Mouse (Mus musculus) neutrophil, adult 5-6 weeks (primary cell): ENCODE measurements around the gene Fam207a. TPM values are rescaled to one million over a fixed set of nuclear protein-coding genes. Genes with fewer than 3 reads are reported as not detected.

ENCODE experiments used
- ATAC-seq: fragments of 151-379, 151-347 bp; 2 replicates; pipeline ENCODE4 v1.8.0; 2017; ENCODE audit warnings: mild to moderate bottlenecking, moderate TSS enrichment; ENCODE audit not compliant: insufficient number of reproducible peaks, poor library complexity, low FRiP score, severe bottlenecking; ENCODE audit errors: extremely low read depth
- total RNA-seq: library from RNA; stranded (forward); fragments of 200-1000 nt; gene quantifications from 2 replicates; pipeline ENCODE4 v1.2.3, GENCODE M21; 2017

Fam207a gene
- total RNA-seq, 1 experiment from 2014 or later = 23.3 TPM

DNA sequence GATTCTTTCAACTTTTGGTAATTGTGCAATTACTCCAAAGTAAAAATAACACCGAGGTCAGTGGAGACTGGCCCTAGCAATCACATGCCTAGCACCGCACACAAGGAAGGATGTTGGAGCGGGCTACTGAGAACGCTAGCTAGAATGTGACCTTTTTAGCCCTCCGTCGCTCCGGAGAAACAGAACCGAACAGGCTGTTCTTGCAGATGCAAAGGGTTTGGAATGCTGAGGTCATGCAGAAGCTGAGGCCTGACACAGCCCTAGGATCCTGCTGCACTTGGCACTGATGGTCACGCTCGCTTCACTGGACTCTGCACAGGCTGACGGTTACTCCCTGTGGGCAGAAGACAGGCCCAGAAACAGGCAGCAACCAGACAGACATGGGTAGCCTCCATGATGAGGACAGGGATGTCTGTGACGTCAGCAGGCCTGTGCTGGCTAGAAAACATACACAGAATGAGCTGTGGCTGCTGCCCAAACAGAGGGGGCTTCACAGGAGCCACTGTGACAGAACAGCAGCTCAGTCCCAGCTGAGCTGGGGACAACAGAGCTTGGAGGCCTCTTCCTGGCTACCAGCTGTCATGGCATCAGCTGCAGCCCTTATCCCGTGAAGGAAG, 8.5 kb downstream of the Fam207a start:
- ATAC-seq = no peak

DNA sequence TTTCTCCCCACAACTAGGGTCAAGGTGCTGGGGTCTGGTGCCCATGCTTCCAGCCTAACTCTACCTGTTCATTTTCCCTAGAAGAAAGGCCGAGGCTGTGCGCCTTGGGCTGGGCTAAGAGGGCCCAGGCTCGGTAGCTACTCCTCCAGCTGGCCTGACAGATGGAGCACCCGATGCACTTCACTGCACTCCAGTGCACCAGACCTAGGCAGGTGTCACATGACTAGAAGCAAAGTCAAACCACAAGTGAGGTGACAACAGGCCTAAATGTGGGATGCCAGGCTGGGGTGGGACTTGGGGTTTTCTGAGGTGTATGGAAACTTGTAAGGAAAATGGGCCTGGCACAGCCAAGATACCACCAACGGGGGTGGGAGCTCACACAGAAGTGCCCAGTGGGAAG, 9.1 kb downstream of the Fam207a start:
- no peak; the same call in 1 of the 2 replicates for ATAC-seq

DNA sequence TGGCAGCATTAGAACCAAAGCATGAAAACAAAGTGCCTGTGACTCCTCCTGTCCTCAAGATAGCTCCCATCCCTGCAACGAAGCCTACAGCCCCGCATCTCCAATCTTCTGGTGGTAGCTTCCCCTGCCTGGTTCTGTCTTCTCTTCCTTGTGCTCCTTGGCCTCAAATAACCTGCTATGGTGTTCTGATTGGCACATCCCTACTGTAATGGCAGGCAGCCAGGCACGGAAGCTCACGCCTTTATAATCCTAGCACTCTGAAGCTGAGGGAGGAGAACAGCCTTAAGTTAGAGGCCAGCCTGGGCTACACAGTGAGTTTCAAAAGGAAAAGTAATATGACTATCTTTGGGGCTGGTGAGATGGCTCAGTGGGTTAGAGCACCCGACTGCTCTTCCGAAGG, 11.4 kb downstream of the Fam207a start:
- ATAC-seq = no peak

DNA sequence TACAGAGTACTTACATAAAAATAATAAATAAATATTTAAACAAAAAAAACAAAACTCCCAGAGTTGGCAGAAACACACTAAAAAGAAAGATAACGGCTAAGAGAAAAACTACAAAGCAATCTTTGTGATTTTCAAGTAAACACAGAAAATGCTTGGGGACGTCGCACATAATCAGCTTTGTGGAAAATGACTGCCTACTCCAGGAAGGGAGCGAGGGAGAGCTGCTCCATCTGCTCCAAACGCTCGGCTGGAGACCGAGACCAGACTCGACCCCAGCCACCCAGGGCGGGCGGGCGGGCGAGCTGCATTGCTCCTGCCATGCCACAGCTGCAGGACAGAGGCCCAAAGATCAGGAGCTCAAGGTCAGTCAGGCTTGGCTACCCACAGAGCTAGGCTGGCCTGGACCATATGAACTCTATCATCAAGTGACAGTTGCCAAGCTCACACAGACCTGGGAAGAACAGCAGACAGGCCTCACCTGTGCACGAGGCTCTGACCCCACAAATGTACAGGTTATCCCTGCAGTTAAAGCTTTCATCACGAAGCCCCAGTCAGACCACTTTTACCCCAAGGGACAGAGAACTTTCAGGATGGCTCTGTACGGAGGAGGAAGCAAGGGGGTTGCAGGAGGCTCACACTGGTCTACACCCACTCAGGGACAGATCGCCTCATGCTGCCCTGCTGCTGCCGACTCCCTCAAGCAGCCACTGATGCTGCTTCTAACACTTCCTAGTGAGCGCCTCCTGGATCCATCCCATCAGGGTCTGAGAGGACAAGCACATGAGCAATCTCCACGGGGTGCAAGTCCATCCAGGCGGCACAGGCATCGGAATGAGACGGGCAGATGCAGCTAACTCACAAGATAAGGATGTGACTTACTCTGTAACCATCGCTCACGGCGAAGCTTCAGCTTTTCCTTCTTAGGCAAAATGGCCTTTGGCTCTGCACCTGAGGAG, 12.3 kb downstream of the Fam207a start:
- ATAC-seq = no peak

DNA sequence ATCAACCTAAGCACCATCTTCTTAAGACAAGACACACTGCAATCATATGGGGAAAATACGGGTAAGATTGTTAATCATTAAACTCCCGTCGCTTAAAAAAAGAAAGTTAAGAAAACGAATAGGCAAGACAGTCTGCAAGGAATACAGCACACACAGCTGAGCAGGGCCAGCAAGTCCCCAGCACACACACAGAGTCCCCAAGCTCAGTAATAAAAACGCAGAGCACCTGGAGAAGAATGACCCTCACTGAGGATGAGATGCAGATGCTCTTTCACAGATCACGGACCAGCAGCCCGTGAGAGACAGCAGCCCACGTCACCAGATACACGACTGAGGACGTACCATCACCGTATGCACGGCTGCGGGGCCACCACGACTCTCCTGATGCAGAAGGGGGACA, 14.9 kb downstream of the Fam207a start:
- ATAC-seq = no peak

DNA sequence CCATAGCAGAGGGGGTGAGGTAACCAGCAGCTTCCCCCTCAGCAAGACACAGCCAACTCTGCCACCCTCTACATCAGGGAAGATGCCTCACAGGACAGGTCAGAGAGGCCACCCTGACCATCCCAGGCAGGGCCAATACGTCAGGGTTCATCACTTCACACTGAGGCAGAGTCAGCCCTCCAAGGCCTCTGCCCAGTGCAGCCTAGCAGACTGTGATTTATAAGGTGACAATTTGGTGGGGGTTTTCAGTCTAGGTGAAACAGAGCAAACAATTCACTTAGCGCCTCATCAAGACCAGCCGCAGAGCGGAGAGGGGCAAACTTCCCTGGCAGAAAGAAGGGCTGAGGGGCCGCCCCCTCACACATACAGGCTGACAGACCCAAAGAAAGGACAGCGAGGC, 17.3 kb downstream of the Fam207a start:
- ATAC-seq = no peak

DNA sequence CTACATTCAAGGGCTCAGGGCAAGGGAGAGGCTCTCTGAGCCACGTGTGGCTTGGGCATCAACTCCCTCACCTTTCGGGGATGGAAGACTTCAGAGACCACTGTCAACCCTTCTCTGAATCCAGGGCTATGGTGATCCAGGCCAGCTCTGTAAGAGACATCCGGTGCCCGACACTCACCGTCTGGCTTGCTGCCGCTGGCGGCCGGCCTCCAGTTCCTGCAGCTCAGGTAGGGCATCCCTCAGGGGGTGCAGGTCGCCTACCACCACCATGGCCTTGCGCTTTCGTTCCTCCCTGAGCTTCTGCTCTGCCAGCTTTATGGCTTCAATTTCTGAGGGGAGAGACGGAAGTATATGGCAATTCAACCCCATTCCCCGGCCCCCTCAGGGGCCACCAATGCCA, 18.4 kb downstream of the Fam207a start:
- ATAC-seq = no peak

DNA sequence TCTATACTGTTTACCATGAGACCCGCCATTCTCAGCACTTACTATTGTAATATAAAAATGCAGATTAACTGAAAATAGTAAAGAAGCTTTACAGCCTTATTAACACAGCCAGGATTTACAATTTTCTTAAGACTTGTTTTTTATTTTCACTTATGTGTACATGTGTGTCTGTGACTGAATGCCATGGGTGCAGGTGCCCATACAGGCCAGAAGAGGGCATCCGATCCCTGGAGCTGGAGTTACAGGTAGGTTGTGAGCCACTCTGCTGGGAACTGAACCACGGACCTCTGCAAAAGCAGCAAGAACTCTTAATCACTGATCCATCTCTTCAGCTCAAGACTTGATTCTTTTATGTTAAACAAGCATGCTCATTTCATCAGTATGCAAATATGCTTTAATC, 22.7 kb downstream of the Fam207a start:
- no peak for ATAC-seq

DNA sequence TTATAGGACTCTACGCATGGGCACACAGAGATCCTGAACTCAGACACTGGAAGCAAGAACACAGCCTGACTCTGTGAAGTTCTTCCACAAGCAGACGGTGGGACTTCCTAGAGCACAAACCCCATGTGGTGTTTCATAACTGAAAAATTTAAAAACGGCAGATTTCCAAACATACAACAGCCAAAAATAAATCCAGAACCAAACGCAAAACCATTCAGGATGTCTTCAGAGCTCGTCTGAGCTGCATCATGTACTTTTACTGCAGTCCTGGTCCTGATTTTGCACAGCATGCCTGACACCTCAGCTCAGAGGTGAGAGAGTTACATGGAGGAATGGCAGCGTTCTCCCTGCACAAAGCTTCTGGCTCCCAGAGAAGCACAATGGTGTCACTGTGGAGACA, 24.0 kb downstream of the Fam207a start:
- ATAC-seq = no peak

DNA sequence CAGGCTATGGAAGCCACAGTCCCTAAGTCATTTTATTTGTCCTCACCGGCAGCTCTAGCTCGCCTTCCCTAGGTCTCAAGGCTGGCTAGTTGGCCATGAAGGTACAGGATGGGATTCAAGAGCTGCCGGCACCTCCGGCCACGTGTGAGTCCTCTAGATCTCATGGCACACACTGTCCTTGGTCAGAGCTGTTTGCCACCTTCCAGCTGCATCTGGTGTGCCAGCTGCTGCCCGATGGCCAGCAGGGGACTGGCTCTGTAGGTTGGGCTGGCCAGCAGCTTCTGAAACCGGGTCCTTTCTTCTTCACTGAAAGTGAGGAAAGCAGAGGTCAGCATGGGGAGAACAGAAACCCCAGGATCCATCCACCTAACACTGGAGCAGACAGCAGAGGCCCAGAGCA, 27.4 kb downstream of the Fam207a start:
- ATAC-seq = no peak

DNA sequence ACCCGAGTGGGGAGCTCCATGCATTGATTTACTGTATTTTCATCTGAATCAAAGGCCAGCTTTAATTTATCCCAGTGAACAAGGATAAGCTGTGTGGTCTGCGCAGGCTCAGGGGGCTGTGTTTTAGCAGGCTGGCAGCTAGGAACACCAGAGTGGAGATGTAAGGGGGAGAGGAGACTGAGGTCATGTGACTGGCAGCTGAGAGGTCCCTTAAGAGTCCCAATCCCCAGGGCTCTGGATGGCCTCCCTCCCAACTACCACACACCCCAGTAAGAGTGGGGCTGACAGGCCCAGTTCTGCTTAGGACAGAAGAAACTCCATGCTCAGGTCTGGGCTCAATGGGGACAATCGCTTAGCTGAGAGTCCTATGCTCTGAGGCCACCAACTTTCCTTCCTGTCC, 29.8 kb downstream of the Fam207a start:
- no peak for ATAC-seq

DNA sequence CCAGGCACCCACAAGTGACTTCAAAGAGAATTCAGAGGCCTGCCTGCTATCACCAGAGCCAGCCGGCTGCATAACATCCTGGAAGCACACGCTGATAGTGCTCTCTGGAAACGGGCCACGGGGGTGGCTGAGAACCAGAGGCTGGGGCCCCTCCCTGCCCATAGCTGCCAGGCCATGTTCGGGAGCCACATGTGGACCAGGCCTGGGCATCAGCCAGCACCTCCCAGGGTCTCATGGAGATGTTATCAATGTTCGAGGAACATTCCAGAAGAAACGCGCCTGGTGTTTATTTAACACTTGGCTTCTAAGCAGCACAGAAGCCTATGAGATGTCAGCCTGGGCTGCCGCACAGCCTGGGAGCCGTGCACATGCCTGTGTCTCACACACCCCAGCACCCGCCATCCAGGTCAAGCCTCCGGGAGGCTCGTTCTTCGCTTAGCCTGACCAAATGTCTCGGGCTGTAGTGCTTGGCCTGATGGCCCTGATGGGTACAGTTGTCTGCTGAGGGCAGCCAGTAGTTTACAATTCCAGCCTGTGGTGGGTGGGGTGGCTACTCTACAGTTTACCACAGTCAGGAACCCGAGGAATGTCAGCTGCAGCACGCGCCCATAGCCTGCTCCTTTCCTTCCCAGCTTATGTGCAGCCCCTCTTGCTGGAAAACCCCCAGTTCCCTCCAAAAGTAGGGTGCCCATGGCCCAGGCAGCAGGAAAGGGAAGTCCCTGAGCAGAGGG, 31.2 kb downstream of the Fam207a start:
- no peak for ATAC-seq

DNA sequence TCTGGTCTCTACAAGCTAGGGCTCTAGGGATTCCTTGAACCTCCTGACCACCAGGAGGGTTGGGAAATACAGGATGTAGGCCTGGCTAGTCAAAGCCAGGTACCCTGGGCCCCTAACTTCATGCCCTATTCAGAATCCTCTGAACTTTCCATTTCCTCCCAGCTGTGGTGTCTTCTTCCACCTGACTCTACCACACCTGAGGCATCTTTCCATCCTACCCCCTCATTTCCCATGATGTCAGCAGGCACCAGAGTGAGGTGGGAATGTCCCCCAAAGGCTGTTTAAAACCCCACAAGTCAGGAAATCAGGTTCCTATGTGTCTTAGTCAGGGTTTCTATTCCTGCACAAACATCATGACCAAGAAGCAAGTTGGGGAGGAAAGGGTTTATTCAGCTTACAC, 33.8 kb downstream of the Fam207a start:
- ATAC-seq = no peak

DNA sequence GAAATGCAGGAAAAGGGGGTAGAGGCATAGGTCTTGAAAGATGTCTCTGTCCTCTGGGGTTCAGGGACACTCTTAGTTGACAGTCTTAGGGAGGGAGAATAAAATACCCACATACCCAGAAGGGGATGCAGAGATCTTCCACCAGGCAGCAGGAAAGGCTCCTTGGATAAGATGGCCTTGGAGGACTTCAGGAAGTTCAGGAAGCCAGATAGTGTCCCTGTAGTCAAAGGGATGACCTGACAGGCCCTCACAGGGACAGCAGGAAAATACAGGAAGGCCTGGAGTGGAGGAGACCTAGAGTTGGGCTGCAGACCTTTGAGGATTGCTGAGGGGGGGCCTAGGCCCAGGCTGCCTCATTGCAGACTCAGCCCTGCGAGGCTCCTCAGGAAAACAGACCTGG, 35.6 kb downstream of the Fam207a start:
- no peak for ATAC-seq

DNA sequence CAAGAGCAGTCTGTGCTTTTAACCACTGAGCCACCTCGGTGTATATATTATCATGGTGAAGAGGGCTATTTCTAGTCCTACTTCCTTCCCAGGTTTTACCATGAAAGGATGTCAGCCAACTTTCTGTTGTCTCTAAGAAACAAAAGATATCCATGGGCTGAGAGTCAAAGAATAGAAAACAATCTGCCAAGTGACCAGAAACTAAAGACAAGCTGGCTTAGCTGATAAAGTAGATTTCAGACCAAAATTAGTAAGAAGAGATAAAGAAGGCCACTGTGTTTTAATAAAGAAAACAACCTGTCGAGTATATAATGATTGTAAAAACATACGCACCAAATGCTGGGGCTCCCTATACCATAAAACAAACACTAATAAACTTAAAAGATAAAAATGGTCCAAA, 38.7 kb downstream of the Fam207a start:
- ATAC-seq = no peak

DNA sequence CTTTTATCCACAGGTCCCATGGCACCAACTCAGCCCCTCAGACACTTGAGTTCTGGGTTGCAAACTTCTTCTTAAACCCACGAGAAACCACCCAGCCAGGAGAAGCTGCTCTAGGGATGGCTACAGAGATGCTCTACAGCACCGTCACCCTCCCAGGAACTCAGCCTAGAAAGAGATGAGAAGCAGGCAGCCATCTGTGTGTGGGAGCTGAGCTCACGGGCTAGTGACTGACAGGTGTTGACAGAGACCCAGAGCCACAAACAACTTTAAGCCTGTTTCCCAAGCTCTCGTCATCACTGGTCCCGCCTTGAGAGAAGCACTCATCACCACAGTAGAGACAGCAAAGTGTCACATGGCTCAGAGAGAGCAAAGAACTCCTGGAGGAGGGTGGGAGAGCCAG, 43.4 kb downstream of the Fam207a start:
- no peak for ATAC-seq

DNA sequence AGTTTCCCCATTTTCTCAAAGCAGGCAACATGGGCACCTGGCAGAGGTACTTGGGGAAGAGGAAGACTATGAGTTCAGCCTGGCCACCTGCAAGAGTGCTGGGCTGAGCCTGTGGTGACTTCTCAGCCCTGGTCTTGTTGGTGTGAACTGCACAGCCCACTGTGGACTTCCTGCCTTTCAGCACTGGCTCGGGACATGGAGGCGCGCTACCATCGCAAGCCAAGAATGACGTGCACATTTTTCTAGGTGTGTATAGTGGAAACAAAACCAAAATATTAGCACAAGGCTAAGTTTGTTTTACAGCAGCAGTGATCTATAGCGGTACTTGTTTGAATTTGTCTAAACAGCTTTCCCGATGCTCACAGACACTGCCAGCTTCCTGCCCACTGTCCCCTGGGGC, 44.1 kb downstream of the Fam207a start:
- ATAC-seq = no peak

DNA sequence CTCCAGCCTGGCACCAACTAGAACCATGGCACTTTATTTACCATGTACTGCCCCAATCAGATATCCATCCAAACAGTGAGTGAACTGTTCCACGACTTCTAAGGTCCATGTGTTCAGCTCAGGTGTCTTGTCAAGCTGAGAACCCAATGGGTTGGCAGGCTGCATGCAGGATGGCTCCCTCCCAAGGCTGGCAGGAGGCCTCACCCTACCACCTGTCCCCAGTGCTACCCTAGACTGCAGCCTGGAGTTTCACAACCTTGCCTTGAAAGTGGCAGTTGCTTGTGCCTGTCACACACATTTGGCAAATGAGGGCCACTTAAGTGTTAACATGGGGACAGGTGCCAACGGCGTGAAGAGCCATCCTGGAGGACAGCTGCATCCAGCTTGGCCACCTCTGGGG, 44.8 kb downstream of the Fam207a start:
- ATAC-seq = no peak

DNA sequence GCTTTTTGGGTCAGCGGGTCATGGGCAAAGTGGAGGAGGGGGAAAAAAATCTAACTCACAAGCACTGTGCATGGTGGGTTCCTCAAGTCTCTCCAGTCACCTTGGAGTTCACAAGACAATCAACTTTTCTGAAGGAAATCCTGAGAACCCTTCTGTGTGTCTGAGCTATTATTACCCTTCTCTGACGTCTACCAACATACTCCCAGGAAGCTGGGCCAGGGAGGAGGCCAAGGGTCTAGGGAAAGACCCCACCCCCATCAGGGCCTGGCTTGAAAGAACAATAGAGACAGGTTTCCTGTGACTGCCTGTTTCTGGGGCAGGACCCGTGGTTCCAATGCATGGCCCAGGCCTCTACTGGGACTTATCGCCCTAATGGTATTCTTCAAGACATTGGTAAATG, 46.9 kb downstream of the Fam207a start:
- ATAC-seq = no peak

DNA sequence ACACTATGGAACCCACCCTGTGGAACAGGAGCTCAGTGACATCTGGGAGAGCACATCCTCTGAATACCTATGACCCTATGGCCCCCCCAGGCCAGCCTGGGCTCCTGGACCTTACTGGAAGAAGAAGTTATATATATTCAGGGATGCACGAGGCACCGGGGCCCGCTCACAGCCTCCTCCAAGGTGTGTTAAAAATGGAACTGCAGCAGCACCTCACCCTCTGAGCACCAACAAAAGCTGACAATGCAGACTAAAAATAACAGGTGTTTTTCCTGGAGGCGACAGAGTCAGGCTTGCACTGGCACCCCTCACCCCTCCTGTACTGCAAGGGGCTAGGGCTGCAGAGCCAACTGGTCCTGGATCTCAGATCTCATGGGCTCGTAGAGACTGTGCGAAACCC, 48.2 kb downstream of the Fam207a start:
- no peak for ATAC-seq
